Mouse (Mus musculus): Measurements from ENCODE around the gene Hinfp. TPM values are rescaled to one million over a fixed set of nuclear protein-coding genes. Genes with fewer than 3 reads are reported as not detected.

Hinfp gene
- 15.1 and 16.0 TPM in 2 replicates for polyA plus RNA-seq (2015; fragmentation: Nextera tagmentation; extraction: Ambion mirVana)

DNA sequence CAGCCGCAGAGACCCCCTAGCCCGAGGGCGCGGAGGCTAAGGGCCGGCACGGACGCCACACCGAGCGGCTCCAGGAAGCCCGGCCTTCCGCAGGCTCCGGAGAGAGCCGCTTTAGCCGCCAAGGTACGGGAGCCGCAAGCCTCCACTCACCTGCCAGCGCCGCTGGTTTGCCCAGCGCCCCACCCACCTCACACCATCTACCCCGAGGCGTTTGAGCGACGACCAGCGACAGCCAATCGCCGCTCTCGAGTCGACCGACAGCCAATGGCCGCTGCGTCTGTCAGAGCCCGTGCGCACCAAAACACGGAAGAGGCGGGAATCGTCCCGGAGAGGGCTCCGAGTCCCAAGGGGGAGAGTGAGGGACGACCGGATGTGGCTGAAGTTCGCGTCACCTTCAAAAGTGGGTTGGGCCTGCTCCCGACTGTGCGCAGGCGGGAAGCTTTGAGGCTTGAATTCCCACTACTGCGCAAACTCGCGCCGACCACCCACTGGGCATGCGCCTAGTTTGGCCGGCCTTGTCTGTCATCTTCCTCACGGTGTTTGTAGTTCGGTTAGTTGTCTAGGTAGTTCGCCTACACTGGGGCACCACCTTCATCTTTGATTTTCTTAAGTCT, at the start of gene Hinfp:
Gene Hinfp, minus strand, starts transcription at position 206 of the 614 bp plus-strand sequence.
- peak; percentile 98 for ATAC-seq (replicated peaks; ENCODE audit: insufficient number of reproducible peaks, insufficient read depth, low FRiP score, low read depth)
- Histone ChIP-seq H3K9me3 (replicated peaks) (no peaks in the 10 kb centered on the region), H3K27me3 (no peaks in the 10 kb centered on the region), H3K4me2 (peak within 1 kb of the TSS; percentile 78), H3K4me1 (replicated peaks) (peaks cover 14% of the 10 kb centered on the region), H3K36me3 (peaks cover 19% of the 10 kb centered on the region), H3K27ac (peak within 1 kb of the TSS; percentile 84), H3K9ac (peak within 1 kb of the TSS; percentile 97), H3K4me3 (peak within 1 kb of the TSS; percentile 99)
- WGBS = under 1% methylated on average over 54 of the region's 54 CpGs

GRCm38 (mm10) chr9:44353142-44353541, 47.7 kb upstream of the Hinfp start:
- no peak for ATAC-seq (replicated peaks; ENCODE audit: insufficient number of reproducible peaks, insufficient read depth, low FRiP score, low read depth)
- H3K4me2 ChIP-seq = no peak overlapping the region
- H3K27me3 ChIP-seq = no peaks in the 10 kb centered on the region
- peaks cover 90% of the 10 kb centered on the region for H3K36me3 ChIP-seq
- 91% methylated on average over 6 of the region's 6 CpGs for WGBS
- no peaks in the 10 kb centered on the region for H3K4me1 ChIP-seq (replicated peaks)
- no peak overlapping the region for H3K9ac ChIP-seq
- H3K27ac ChIP-seq = no peak overlapping the region
- H3K4me3 ChIP-seq = no peak overlapping the region
- H3K9me3 ChIP-seq (replicated peaks) = no peaks in the 10 kb centered on the region

GRCm38 (mm10) chr9:44352337-44352736, 46.9 kb upstream of the Hinfp start:
- Histone ChIP-seq H3K4me3 (no peak overlapping the region), H3K27me3 (no peaks in the 10 kb centered on the region), H3K9me3 (replicated peaks) (no peaks in the 10 kb centered on the region), H3K4me2 (no peak overlapping the region), H3K4me1 (replicated peaks) (no peaks in the 10 kb centered on the region), H3K9ac (no peak overlapping the region), H3K27ac (no peak overlapping the region), H3K36me3 (peaks cover 91% of the 10 kb centered on the region)
- no peak for ATAC-seq (replicated peaks; ENCODE audit: insufficient number of reproducible peaks, insufficient read depth, low FRiP score, low read depth)
- 89% methylated on average over 10 of the region's 10 CpGs for WGBS

DNA sequence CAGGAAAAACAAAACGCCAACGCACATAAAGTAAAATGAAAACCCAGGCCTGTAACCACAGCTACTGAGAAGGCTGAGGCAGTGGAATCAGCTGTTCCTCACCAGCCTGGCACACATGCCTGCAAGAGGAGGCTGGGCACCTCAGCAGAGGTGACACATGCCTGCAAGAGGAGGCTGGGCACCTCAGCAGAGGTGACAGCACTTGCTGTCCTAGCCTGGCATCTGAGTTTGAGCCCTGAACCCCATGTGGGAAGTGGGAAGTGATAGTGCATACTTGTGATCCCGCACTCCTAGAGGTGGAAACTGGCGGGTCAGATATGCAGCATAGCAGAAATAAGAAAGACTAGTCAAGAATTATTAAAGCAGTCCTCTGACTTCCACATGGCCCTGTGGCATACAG, 45.9 kb upstream of the Hinfp start:
- Histone ChIP-seq H3K9me3 (replicated peaks) (no peaks in the 10 kb centered on the region), H3K4me3 (no peak overlapping the region), H3K4me2 (no peak overlapping the region), H3K4me1 (replicated peaks) (no peaks in the 10 kb centered on the region), H3K9ac (no peak overlapping the region), H3K36me3 (peaks cover 86% of the 10 kb centered on the region), H3K27me3 (no peaks in the 10 kb centered on the region), H3K27ac (no peak overlapping the region)
- no peak for ATAC-seq (replicated peaks; ENCODE audit: insufficient number of reproducible peaks, insufficient read depth, low FRiP score, low read depth)
- WGBS = 91% methylated on average over 4 of the region's 4 CpGs

DNA sequence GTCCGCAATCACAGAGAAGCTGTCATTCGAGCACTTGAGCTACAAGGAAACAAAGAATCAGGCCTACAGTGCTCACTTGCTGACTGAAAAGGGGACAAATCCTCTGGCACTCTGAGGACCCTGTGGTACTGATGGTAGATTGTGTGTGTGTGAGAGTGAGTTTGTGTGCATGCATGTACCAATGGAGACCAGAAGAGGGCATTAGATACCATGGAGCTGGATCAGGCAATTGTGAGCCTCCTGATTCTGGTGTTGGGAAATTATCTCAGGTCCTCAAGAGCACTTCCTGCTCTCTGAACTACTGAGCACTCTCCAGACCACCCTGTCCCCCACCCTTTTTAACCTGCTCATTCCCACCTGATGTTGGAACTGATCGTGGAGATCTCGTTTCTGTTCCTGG, 43.1 kb upstream of the Hinfp start:
- ATAC-seq (replicated peaks; ENCODE audit: insufficient number of reproducible peaks, insufficient read depth, low FRiP score, low read depth) = no peak
- peaks cover 3% of the 10 kb centered on the region for H3K4me1 ChIP-seq (replicated peaks)
- H3K9me3 ChIP-seq (replicated peaks) = no peaks in the 10 kb centered on the region
- H3K9ac ChIP-seq = no peak overlapping the region
- H3K27me3 ChIP-seq = no peaks in the 10 kb centered on the region
- peaks cover 58% of the 10 kb centered on the region for H3K36me3 ChIP-seq
- H3K4me2 ChIP-seq = no peak overlapping the region
- no peak overlapping the region for H3K27ac ChIP-seq
- 95% methylated on average over 4 of the region's 4 CpGs for WGBS
- H3K4me3 ChIP-seq = no peak overlapping the region

DNA sequence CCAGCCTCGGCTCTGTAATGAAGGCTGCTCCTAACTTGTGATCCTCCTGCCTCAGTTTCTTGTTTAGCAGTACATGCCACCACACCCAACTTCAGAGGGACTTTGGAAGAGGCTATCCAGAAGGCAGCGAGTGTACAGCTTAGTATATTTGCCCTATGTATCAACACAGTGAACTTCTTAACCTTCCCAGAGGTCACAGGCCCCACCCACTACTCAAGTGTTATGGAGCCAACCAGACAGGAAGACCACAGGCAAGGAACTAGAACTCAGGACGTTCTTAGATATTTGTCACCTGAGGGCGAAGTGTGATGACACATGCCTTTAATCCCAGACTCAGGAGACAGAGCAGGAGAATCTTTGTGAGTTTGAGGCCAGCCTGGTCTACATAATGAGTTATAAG, 42.1 kb upstream of the Hinfp start:
- peaks cover 50% of the 10 kb centered on the region for H3K36me3 ChIP-seq
- H3K27ac ChIP-seq = no peak overlapping the region
- H3K4me3 ChIP-seq = no peak overlapping the region
- H3K9ac ChIP-seq = no peak overlapping the region
- WGBS = 83% methylated on average over 4 of the region's 4 CpGs
- H3K27me3 ChIP-seq = no peaks in the 10 kb centered on the region
- no peaks in the 10 kb centered on the region for H3K9me3 ChIP-seq (replicated peaks)
- H3K4me2 ChIP-seq = no peak overlapping the region
- peaks cover 11% of the 10 kb centered on the region for H3K4me1 ChIP-seq (replicated peaks)
- no peak for ATAC-seq (replicated peaks; ENCODE audit: insufficient number of reproducible peaks, insufficient read depth, low FRiP score, low read depth)

DNA sequence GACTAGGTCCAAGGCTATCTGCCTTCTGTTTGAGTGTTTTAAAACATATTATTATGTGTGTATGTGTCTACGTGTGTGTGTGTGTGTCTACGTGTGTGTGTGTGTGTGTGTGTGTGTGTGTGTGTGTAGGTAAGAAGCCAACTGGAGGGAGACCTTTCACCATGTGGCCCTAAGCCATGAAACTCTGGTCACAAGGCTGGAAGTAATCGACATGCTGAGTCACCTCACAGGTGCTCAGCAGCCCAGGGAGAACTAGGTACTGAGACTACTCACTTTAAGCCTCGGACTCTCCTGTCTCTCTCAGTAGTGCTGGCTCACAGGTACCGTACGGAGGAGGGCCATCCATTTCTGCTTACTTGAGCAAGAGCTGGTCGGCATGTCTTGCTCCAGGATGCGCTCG, 41.7 kb upstream of the Hinfp start:
- no peak overlapping the region for H3K27ac ChIP-seq
- H3K36me3 ChIP-seq = peaks cover 45% of the 10 kb centered on the region
- peaks cover 16% of the 10 kb centered on the region for H3K4me1 ChIP-seq (replicated peaks)
- ATAC-seq (replicated peaks; ENCODE audit: insufficient number of reproducible peaks, insufficient read depth, low FRiP score, low read depth) = no peak
- no peak overlapping the region for H3K9ac ChIP-seq
- 92% methylated on average over 9 of the region's 9 CpGs for WGBS
- H3K27me3 ChIP-seq = no peaks in the 10 kb centered on the region
- H3K9me3 ChIP-seq (replicated peaks) = no peaks in the 10 kb centered on the region
- no peak overlapping the region for H3K4me3 ChIP-seq
- no peak overlapping the region for H3K4me2 ChIP-seq

- Histone ChIP-seq H3K27ac (no peak overlapping the region), H3K4me3 (no peak overlapping the region), H3K9ac (no peak overlapping the region), H3K9me3 (replicated peaks) (no peaks in the 10 kb centered on the region), H3K36me3 (peaks cover 38% of the 10 kb centered on the region), H3K4me1 (replicated peaks) (peaks cover 21% of the 10 kb centered on the region), H3K4me2 (no peak overlapping the region), H3K27me3 (no peaks in the 10 kb centered on the region)
- 84% methylated on average over 6 of the region's 6 CpGs for WGBS
- no peak for ATAC-seq (replicated peaks; ENCODE audit: insufficient number of reproducible peaks, insufficient read depth, low FRiP score, low read depth)
These were observed 40.3 kb upstream of the Hinfp start for GRCm38 (mm10) chr9:44345570-44346433.

DNA sequence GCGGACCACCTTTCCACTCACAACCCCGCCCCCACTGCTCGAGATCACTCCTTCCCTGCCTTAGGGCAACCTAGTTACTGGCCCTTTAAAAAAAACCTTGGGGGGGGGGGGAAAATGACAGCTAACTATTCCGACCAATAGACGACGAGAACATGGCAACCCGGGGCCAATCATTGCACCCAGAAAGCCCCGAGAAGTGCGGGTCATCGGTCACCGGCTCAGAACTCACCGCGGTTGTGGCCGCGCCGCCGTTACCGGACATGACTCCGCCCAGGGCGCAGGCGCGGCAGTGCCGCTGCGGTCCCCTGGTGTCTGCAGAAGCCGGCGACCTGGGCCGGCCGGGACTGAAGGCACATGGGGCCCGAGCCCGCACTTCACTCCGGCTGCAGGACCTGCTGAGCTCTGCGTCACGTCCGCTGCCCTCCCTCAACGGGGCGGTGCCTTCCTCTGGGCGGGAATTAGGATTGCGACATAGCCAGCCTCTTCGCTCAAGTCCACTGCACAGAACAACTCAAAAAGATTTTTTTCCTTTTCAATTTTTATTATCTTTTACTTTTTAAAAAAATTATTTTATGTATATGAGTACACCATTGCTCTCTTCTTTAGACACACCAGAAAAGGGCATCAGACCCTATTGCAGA, 38.4 kb upstream of the Hinfp start, which contains the start of gene Hmbs:
Gene Hmbs, minus strand, starts transcription at position 448 of the 641 bp plus-strand sequence.
- peaks cover 35% of the 10 kb centered on the region for H3K36me3 ChIP-seq

GRCm38 (mm10) chr9:44343290-44343689, 37.8 kb upstream of the Hinfp start:
- ATAC-seq (replicated peaks; ENCODE audit: insufficient number of reproducible peaks, insufficient read depth, low FRiP score, low read depth) = peak; percentile 51
- Histone ChIP-seq H3K9ac (peak overlapping the region; percentile 91), H3K4me2 (peak overlapping the region; percentile 76), H3K27ac (peak overlapping the region; percentile 100), H3K9me3 (replicated peaks) (no peaks in the 10 kb centered on the region), H3K4me1 (replicated peaks) (peaks cover 21% of the 10 kb centered on the region), H3K4me3 (peak overlapping the region; percentile 85), H3K27me3 (no peaks in the 10 kb centered on the region), H3K36me3 (peaks cover 33% of the 10 kb centered on the region)
- 3% methylated on average over 6 of the region's 6 CpGs for WGBS

More for the DNA sequence above, 38.4 kb upstream of the Hinfp start, which contains the start of gene Hmbs:
- H3K4me2 ChIP-seq = peak within 1 kb of the TSS; percentile 76
- under 1% methylated on average over 39 of the region's 39 CpGs for WGBS
- peak within 1 kb of the TSS; percentile 85 for H3K4me3 ChIP-seq
- H3K4me1 ChIP-seq (replicated peaks) = peaks cover 21% of the 10 kb centered on the region
- peak within 1 kb of the TSS; percentile 91 for H3K9ac ChIP-seq
- no peaks in the 10 kb centered on the region for H3K9me3 ChIP-seq (replicated peaks)
- no peaks in the 10 kb centered on the region for H3K27me3 ChIP-seq
- peak; percentile 91 for ATAC-seq (replicated peaks; ENCODE audit: insufficient number of reproducible peaks, insufficient read depth, low FRiP score, low read depth)
- H3K27ac ChIP-seq = peak within 1 kb of the TSS; percentile 100

- Histone ChIP-seq H3K36me3 (peaks cover 29% of the 10 kb centered on the region), H3K4me1 (replicated peaks) (peaks cover 25% of the 10 kb centered on the region), H3K4me2 (peak overlapping the region; percentile 76), H3K27me3 (no peaks in the 10 kb centered on the region), H3K9ac (no peak overlapping the region), H3K27ac (peak overlapping the region; percentile 100), H3K9me3 (replicated peaks) (no peaks in the 10 kb centered on the region), H3K4me3 (peak overlapping the region; percentile 85)
- 79% methylated on average over 1 of the region's 1 CpGs for WGBS
- no peak for ATAC-seq (replicated peaks; ENCODE audit: insufficient number of reproducible peaks, insufficient read depth, low FRiP score, low read depth)
These were observed 37.1 kb upstream of the Hinfp start for GRCm38 (mm10) chr9:44342605-44343004.
